Mouse (Mus musculus): ENCODE measurements around the gene Vmn1r158.
"Not testable (repeated sequence)": the region's sequence is repeated elsewhere in the genome, so short reads cannot be mapped to it uniquely, and the experiment has no call there.

The Vmn1r158 gene

GRCm38 (mm10) chr7:22790682-22791081, at the start of gene Vmn1r158:
Gene Vmn1r158 (minus strand): TSS chr7:22790782.
- DNase-seq, result not testable (repeated sequence)

- not testable (repeated sequence) for DNase-seq
These were observed 14.6 kb downstream of the Vmn1r158 start for GRCm38 (mm10) chr7:22775981-22776380.

GRCm38 (mm10) chr7:22761397-22761796, 29.2 kb downstream of the Vmn1r158 start, which contains the start of gene Vmn1r157:
Gene Vmn1r157 (plus strand): TSS chr7:22761697.
- DNase-seq, result not testable (repeated sequence)

Data from cerebellum, postnatal 25 days (tissue).